Mouse (Mus musculus): ENCODE data around the gene Ubl4b. TPM values are rescaled to one million over a fixed set of nuclear protein-coding genes. Genes with fewer than 3 reads are reported as not detected.

Ubl4b gene
- polyA plus RNA-seq, 1 experiment from 2014 or later, result not detected

GRCm38 (mm10) chr3:107515989-107516388, 38.9 kb downstream of the Ubl4b start:
- Histone ChIP-seq H3K9me3 (no peaks in the 10 kb centered on the region), H3K36me3 (no peaks in the 10 kb centered on the region), H3K27ac (no peak overlapping the region), H3K4me3 (no peak overlapping the region), H3K9ac (no peak overlapping the region), H3K4me2 (no peak overlapping the region), H3K4me1 (peaks cover 16% of the 10 kb centered on the region), H3K27me3 (peaks cover 43% of the 10 kb centered on the region)
- no peak for ATAC-seq (ENCODE audit: borderline replicate concordance, extremely low read depth, low FRiP score, low TSS enrichment)
- 75% methylated on average over 4 of the region's 4 CpGs for WGBS

DNA sequence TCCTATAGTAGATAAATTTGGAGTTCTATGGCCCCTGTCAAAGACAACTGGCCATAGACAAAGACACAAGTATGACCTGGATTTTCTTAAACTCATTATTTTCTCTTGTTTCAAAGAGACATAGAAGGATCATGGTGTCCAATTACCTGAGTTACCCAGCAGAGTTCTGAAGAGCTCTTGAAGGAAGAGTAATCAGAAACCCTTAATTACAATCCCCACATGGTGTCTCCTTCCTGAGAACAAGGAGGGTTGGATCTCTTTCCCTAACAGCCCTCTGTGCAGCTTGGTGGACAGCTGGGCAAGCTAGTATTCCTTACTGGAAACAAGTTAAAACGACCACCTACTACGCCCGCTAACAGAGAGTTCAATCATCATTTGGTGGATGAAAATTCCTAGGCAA, 43.5 kb downstream of the Ubl4b start:
- no peaks in the 10 kb centered on the region for H3K36me3 ChIP-seq
- no peak overlapping the region for H3K4me2 ChIP-seq
- 77% methylated on average over 3 of the region's 3 CpGs for WGBS
- H3K9ac ChIP-seq, result no peak overlapping the region
- no peak for ATAC-seq (ENCODE audit: borderline replicate concordance, extremely low read depth, low FRiP score, low TSS enrichment)
- no peaks in the 10 kb centered on the region for H3K9me3 ChIP-seq
- no peak overlapping the region for H3K27ac ChIP-seq
- no peaks in the 10 kb centered on the region for H3K4me1 ChIP-seq
- H3K4me3 ChIP-seq, result no peak overlapping the region
- peaks cover 8% of the 10 kb centered on the region; the same call in 1 of the 2 replicates for H3K27me3 ChIP-seq

- H3K27ac ChIP-seq, result no peak overlapping the region
- no peaks in the 10 kb centered on the region for H3K27me3 ChIP-seq
- no peaks in the 10 kb centered on the region for H3K36me3 ChIP-seq
- no peak overlapping the region for H3K4me2 ChIP-seq
- 48% methylated on average over 8 of the region's 8 CpGs for WGBS
- H3K4me3 ChIP-seq, result no peak overlapping the region
- no peaks in the 10 kb centered on the region for H3K9me3 ChIP-seq
- ATAC-seq (ENCODE audit: borderline replicate concordance, extremely low read depth, low FRiP score, low TSS enrichment), result no peak
- H3K9ac ChIP-seq, result no peak overlapping the region
- H3K4me1 ChIP-seq, result peaks cover 6% of the 10 kb centered on the region; the same call in 1 of the 2 replicates
Measured at GRCm38 (mm10) chr3:107508696-107509095, 46.2 kb downstream of the Ubl4b start.

DNA sequence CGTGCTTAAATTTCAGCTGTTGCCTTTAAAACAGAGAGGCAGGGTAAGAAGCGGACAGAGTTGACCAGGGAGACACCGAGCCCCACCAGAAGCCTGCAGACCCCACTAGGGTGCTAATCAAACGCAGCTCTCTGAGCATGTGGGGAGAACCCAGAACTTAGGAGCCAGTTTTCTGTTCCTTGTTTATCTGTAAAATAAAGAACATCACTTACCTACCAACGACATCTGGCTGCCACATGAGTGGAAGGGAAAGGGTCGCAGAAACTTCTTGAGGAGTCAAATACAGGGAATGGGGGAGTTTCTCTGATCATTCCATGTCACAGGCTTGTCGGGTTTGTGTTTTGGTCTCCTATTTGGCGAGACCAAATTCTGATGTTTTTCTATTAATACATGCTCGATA, 46.9 kb downstream of the Ubl4b start:
- no peaks in the 10 kb centered on the region for H3K36me3 ChIP-seq
- H3K4me1 ChIP-seq, result peaks cover 6% of the 10 kb centered on the region; the same call in 1 of the 2 replicates
- H3K9ac ChIP-seq, result no peak overlapping the region
- no peaks in the 10 kb centered on the region for H3K9me3 ChIP-seq
- H3K4me2 ChIP-seq, result no peak overlapping the region
- no peak overlapping the region for H3K27ac ChIP-seq
- H3K4me3 ChIP-seq, result no peak overlapping the region
- 79% methylated on average over 9 of the region's 9 CpGs for WGBS
- ATAC-seq (ENCODE audit: borderline replicate concordance, extremely low read depth, low FRiP score, low TSS enrichment), result no peak
- no peaks in the 10 kb centered on the region for H3K27me3 ChIP-seq

DNA sequence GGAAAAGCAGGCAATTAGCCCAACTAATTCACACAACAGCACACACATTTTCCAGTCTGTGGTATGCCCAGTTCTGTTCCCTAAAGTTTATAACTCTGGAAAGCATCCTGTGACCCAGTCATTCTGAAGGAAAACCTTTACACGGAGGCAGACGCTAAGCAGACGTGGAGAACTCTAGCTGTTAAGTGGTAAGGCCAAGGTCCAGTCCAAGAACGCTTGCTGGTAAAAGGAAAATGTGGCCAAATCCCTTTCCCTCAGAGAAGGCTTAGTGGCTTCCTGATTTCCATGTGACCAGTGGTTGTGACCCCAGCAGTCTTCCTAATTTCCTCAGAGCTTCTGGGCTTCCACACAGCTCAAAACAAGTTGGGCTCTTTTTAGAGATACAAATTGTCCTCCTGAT, 48.3 kb downstream of the Ubl4b start:
- H3K4me2 ChIP-seq, result no peak overlapping the region
- WGBS, result 64% methylated on average over 4 of the region's 4 CpGs

GRCm38 (mm10) chr3:107505464-107506367, 49.2 kb downstream of the Ubl4b start:
- Histone ChIP-seq H3K27me3 (no peaks in the 10 kb centered on the region), H3K9ac (no peak overlapping the region), H3K36me3 (no peaks in the 10 kb centered on the region), H3K4me3 (no peak overlapping the region), H3K27ac (no peak overlapping the region), H3K9me3 (no peaks in the 10 kb centered on the region), H3K4me2 (no peak overlapping the region), H3K4me1 (peaks cover 21% of the 10 kb centered on the region; the same call in 1 of the 2 replicates)
- no peak for ATAC-seq (ENCODE audit: borderline replicate concordance, extremely low read depth, low FRiP score, low TSS enrichment)
- WGBS, result 47% methylated on average over 4 of the region's 4 CpGs

More for the DNA sequence above, 48.3 kb downstream of the Ubl4b start:
- Histone ChIP-seq H3K4me3 (no peak overlapping the region), H3K4me1 (peaks cover 17% of the 10 kb centered on the region; the same call in 1 of the 2 replicates), H3K36me3 (no peaks in the 10 kb centered on the region), H3K27me3 (no peaks in the 10 kb centered on the region), H3K9ac (no peak overlapping the region), H3K9me3 (no peaks in the 10 kb centered on the region), H3K27ac (no peak overlapping the region)
- no peak for ATAC-seq (ENCODE audit: borderline replicate concordance, extremely low read depth, low FRiP score, low TSS enrichment)

DNA sequence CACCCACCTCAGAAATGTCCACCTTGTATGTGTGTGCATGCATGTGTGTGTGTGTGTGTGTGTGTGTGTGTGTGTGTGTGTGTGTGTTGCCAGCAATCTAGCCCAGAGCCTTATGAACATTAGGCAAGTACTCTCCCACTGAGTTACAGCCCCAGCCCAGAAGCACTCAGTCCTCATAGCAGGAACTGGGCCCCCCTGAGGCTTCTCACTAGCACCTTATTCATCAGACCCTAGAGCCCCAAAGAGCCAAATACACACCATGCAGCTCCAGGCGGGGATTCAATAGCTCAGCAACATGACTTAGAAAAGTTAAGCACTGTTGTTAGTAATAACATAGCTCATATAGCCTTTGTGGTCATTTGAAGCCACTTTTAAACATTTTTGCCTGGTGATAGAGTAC, 50.3 kb downstream of the Ubl4b start:
- no peak overlapping the region for H3K4me2 ChIP-seq
- 32% methylated on average over 1 of the region's 1 CpGs for WGBS
- peaks cover 21% of the 10 kb centered on the region; the same call in 1 of the 2 replicates for H3K4me1 ChIP-seq
- peak; percentile 72 for ATAC-seq (ENCODE audit: borderline replicate concordance, extremely low read depth, low FRiP score, low TSS enrichment)
- H3K4me3 ChIP-seq, result no peak overlapping the region
- no peaks in the 10 kb centered on the region for H3K27me3 ChIP-seq
- no peak overlapping the region for H3K27ac ChIP-seq
- H3K36me3 ChIP-seq, result no peaks in the 10 kb centered on the region
- no peak overlapping the region for H3K9ac ChIP-seq
- H3K9me3 ChIP-seq, result no peaks in the 10 kb centered on the region

- WGBS, result 73% methylated on average over 2 of the region's 2 CpGs
Measured at GRCm38 (mm10) chr3:107503716-107504115, 51.2 kb downstream of the Ubl4b start.

More at GRCm38 (mm10) chr3:107503716-107504115, 51.2 kb downstream of the Ubl4b start:
- Histone ChIP-seq H3K9me3 (no peaks in the 10 kb centered on the region), H3K27ac (no peak overlapping the region), H3K27me3 (no peaks in the 10 kb centered on the region), H3K4me1 (peaks cover 21% of the 10 kb centered on the region; the same call in 1 of the 2 replicates), H3K4me2 (no peak overlapping the region), H3K36me3 (no peaks in the 10 kb centered on the region), H3K4me3 (no peak overlapping the region), H3K9ac (no peak overlapping the region)
- no peak for ATAC-seq (ENCODE audit: borderline replicate concordance, extremely low read depth, low FRiP score, low TSS enrichment)

Other genes starting within 250 kb of the Ubl4b start
- gene Rbm15, start 221.4 kb downstream of the Ubl4b start, polyA plus RNA-seq (2015; fragmentation: Nextera tagmentation; extraction: Ambion mirVana), result 15.0 and 15.4 TPM in 2 replicates
- gene Kcnc4, start 95.5 kb downstream of the Ubl4b start, polyA plus RNA-seq (2015; fragmentation: Nextera tagmentation; extraction: Ambion mirVana), result 0.04 and 0.14 TPM in 2 replicates
- 2.7 and 2.8 TPM in 2 replicates for gene Slc6a17, start 37.1 kb downstream of the Ubl4b start, polyA plus RNA-seq (2015; fragmentation: Nextera tagmentation; extraction: Ambion mirVana)
- gene Alx3, start 40.0 kb upstream of the Ubl4b start, polyA plus RNA-seq (2015; fragmentation: Nextera tagmentation; extraction: Ambion mirVana), result 0.11 and 0.24 TPM in 2 replicates
- gene Gm10961, start 76.2 kb upstream of the Ubl4b start, polyA plus RNA-seq (2015; fragmentation: Nextera tagmentation; extraction: Ambion mirVana), result not detected in 2 replicates
- 46.7 and 47.0 TPM in 2 replicates for gene Strip1, start 76.6 kb upstream of the Ubl4b start, polyA plus RNA-seq (2015; fragmentation: Nextera tagmentation; extraction: Ambion mirVana)
- 83.3 and 88.4 TPM in 2 replicates for gene Ahcyl1, start 141.5 kb upstream of the Ubl4b start, polyA plus RNA-seq (2015; fragmentation: Nextera tagmentation; extraction: Ambion mirVana)
- gene Csf1, start 205.4 kb upstream of the Ubl4b start, polyA plus RNA-seq (2015; fragmentation: Nextera tagmentation; extraction: Ambion mirVana), result 9.0 and 10.3 TPM in 2 replicates